Mouse (Mus musculus) megakaryocyte-erythroid progenitor cell, adult 5 weeks (primary cell): ENCODE measurements around the gene Sv2b. TPM values are rescaled to one million over a fixed set of nuclear protein-coding genes. Genes with fewer than 3 reads are reported as not detected.

Experiments
- polyA plus RNA-seq: library from polyadenylated mRNA; stranded (reverse); fragments of >175 nt; gene quantifications from 2 replicates; pipeline ENCODE4 v1.2.3, GENCODE M21; 2012

Sv2b gene
- 0.03 TPM in 1 of 2 replicates, not detected in the other for polyA plus RNA-seq

GRCm38 (mm10) chr7:75308457-75309312 lies at the start of gene Sv2b:
TSS of gene Sv2b (minus strand) at chr7:75309262.

Other genes starting within 250 kb of the Sv2b start
- gene Akap13, start 146.3 kb upstream of the Sv2b start, polyA plus RNA-seq: 18.1 and 28.1 TPM in 2 replicates